Mouse (Mus musculus) adrenal gland, adult 8-10 months (tissue): Measurements from ENCODE around the gene Cacna1s. TPM values are rescaled to one million over a fixed set of nuclear protein-coding genes. Genes with fewer than 3 reads are reported as not detected.

Source experiments
- DNase-seq: peaks from one replicate; pipeline ENCODE4 v3.0.0; 2022
- total RNA-seq, 4 experiments: library from RNA; stranded (reverse); gene quantifications; 2 replicates each; pipeline ENCODE4 v1.2.4; 2022

Cacna1s gene
- total RNA-seq, 4 experiments from 2014 or later = 0.40 to 1.0 (median 0.75) TPM

GRCm38 (mm10) chr1:136138191-136138830, 85.8 kb downstream of the Cacna1s start:
- DNase-seq = peak; percentile 28

GRCm38 (mm10) chr1:136139990-136140640, 87.6 kb downstream of the Cacna1s start:
- DNase-seq = peak; percentile 84

DNA sequence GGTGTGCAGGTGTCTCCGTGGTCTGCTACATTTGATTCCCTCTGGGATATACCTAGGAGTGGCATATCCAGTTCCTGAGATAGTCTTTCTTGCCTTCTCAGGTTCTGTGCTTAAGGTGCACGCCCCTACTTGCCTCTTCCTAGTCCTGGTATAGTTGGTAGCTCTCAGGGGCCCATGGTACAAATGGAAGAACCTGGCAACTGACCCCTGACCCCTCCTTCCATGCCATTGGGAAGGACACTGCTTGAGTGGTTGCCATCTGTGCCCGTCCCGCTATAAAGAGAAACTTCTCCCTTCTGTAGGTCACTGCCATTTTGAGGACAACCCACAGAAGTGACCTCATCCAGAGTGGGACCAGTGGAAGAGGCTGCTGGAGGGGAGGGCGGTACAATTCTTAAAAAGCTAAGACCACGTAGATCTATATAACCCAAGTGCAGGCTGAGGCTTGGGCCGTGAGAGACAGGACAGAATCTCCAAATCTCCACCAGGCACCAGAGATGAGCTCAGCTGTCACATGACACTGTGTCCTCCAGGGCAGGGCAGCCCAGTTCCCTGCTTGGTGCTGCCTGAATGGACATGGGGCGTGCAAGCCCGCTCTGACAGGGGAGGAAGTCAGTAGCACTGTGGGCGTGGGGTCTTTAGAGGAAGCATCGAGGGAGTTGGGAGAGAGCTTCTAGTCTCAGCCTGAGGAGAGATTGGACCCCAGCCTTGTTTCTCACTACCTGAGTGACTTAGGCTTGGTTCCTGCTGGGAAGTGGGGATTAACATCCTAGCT, 88.8 kb downstream of the Cacna1s start:
- no peak for DNase-seq

DNA sequence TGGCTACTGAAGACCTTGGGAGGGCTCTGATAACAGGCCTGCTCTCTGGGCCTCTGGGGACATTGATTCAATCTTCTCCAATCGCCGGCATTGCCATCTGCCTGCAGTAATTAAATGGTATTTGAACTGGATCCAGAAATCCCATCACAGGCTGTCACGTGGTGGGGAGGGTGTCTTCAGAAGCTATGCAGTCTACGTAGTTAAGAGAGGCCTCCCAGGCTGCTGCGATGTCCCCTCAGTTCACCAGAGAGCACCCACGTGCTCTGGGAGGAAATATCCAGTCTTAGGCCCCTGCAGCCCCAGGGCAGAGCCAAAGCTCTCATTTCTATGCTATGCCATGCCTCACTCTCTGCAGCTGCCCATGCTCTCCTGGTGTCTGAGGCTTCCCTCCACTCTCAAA, 89.8 kb downstream of the Cacna1s start:
- DNase-seq = no peak

DNA sequence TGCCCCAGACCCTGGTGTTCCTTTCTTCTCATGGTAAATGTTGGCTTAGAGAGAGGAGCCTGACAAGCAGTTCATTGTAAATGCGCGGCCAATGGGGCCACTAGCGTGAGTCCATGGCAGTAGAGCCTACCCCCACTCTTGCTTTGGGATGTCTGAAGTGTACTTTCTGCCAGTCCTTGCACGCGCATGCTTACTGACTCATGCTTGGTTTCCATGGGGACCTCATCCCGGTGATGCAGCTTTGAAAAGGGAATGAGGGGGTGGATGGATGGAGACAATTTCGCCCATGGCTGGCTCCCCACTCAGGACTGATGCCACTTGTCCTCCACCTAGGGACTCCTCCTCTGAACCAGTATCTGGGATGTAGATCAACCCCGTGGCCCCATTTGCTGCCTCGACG, 91.0 kb downstream of the Cacna1s start:
- DNase-seq = no peak

DNA sequence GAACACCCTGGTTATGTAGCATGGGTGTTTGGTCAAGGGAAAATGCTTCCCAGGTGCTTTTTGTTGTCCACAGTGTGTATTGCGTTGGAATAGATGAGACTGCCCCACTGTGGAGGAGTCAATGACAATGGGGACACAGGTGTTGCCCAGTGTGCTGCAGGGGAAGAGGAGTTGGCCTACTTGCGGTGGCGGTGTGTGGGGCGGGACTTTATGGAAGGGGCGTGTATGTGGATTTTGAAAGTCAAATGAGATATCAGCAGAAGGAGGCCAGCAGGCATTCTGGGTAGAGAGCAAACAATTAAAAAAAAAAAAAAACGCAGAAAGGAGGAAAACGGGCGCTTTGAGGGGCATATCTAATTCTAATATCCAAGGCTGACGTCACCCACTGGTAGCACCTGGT, 97.2 kb downstream of the Cacna1s start:
- no peak for DNase-seq

DNA sequence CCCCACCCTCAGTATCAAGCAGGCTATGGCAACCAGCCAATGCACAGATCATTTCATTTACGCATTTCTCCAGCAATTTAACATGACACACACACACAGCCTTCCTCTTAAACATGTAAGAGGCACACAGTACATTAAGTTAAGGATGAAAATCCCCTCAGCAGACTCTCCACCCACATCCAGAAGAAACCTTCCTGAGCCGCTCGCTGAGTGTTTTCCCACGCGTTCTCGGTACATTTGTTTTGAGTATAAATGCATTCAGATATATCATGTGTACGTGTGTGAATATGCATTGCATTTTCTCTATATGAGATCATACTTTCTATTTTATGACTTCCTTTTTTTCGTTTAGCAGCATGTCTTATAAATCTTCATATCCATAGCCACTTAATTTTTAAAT, 98.8 kb downstream of the Cacna1s start:
- DNase-seq = no peak

DNA sequence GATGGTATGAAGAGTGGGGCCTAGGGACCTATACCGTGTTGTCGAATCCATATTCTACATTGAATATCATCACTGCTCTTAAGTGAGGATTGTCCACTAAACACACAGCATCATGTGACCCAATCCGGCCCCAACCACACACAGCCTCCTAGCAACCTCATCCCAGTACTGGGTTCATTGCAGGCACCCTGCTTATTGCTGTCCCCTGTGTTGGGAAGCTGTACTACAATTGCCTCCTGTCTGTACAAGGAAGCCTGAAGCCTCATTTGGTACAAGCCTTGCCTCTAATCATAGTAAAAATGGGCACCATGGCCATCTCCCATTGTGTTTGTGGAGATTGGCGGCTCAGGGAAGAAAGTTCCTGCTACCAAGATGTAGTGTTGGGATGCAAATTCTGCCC, 103.8 kb downstream of the Cacna1s start:
- no peak for DNase-seq

GRCm38 (mm10) chr1:136156951-136157350, 104.4 kb downstream of the Cacna1s start:
- DNase-seq = no peak

- no peak for DNase-seq
These were observed 107.3 kb downstream of the Cacna1s start for GRCm38 (mm10) chr1:136159830-136160229.

- DNase-seq = no peak
These were observed 107.7 kb downstream of the Cacna1s start for GRCm38 (mm10) chr1:136160297-136160696.

DNA sequence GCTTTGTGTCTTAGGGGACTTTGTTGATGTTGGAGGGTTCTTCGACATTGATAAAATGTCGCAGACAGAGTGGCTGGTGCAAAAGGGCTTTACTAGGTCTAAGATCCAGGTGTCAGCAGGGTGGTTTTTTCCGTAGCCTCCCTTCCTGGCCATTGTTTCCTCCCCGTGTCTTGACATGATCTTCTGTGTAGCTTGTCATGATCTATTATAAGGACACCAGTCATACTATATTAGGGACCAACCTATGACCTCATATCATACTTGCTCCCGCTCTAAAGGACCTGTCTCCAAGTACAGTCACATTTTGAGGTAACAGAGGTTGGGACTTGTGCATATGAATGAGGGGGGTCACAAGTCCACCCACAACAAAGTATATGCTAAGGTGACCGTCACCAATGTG, 108.4 kb downstream of the Cacna1s start:
- no peak for DNase-seq

- no peak for DNase-seq
These were observed 108.9 kb downstream of the Cacna1s start for GRCm38 (mm10) chr1:136161333-136161921.

- DNase-seq = no peak
These were observed 112.9 kb downstream of the Cacna1s start for GRCm38 (mm10) chr1:136165436-136165835.

GRCm38 (mm10) chr1:136167657-136168056, 115.1 kb downstream of the Cacna1s start:
- DNase-seq = no peak

Other genes starting within 250 kb of the Cacna1s start
- under 1 TPM; 0.08 to 0.23 (median 0.18) TPM for gene Lad1, start 234.2 kb upstream of the Cacna1s start, total RNA-seq
- 1 to 10 TPM; 2.2 to 5.5 (median 2.6) TPM for gene Tnnt2, start 216.4 kb upstream of the Cacna1s start, total RNA-seq
- gene Pkp1, start 133.5 kb upstream of the Cacna1s start, total RNA-seq = under 1 TPM in 2 of 4 experiments, not detected in 2; 0.09 to 0.32 TPM
- under 1 TPM in 3 of 4 experiments, not detected in 1; 0.12 to 0.17 (median 0.15) TPM for gene Igfn1, start 46.4 kb upstream of the Cacna1s start, total RNA-seq
- 10 to 100 TPM; 37.4 to 55.6 (median 50.2) TPM for gene Tmem9, start 44.6 kb upstream of the Cacna1s start, total RNA-seq
- gene Ascl5, start 1.9 kb upstream of the Cacna1s start, total RNA-seq = not detected
- gene Kif21b, start 78.6 kb downstream of the Cacna1s start, total RNA-seq = 10 to 100 TPM in 2 of 4 experiments, 1 to 10 TPM in 2; 3.8 to 12.3 (median 7.6) TPM
- not detected for gene Mroh3, start 160.1 kb downstream of the Cacna1s start, total RNA-seq
- gene Inava, start 181.5 kb downstream of the Cacna1s start, total RNA-seq = under 1 TPM in 1 of 4 experiments, not detected in 3; 0.08 TPM
- under 1 TPM in 1 of 4 experiments, not detected in 3; 0.38 TPM for gene Gpr25, start 208.1 kb downstream of the Cacna1s start, total RNA-seq